Mouse (Mus musculus): ENCODE measurements around the gene Scd2.

- TF ChIP-seq POLR2A (IDR thresholded peaks at IDR 0.05; ENCODE audit: extremely low read depth, insufficient read depth, low read length): no peak
- TF ChIP-seq CTCF (IDR thresholded peaks at IDR 0.05; ENCODE audit: low read depth, low read length): no peak
Observed at GRCm38 (mm10) chr19:44332833-44333623, 39.6 kb downstream of the Scd2 start, which contains the start of gene Scd4.

All from liver, adult 2 months (tissue).